Mouse (Mus musculus): Measurements from ENCODE around the gene Olfr429. TPM values are rescaled to one million over a fixed set of nuclear protein-coding genes. Genes with fewer than 3 reads are reported as not detected.

Gene Olfr429
- polyA plus RNA-seq, 1 experiment from 2014 or later: not detected

GRCm38 (mm10) chr1:174052981-174053380 is 31.1 kb upstream of the Olfr429 start:
- H3K4me2 ChIP-seq (replicated peaks): no peak overlapping the region
- 88% methylated on average over 3 of the region's 3 CpGs for WGBS
- H3K36me3 ChIP-seq: no peaks in the 10 kb centered on the region
- no peaks in the 10 kb centered on the region for H3K9me3 ChIP-seq
- H3K9ac ChIP-seq: no peak overlapping the region
- H3K27me3 ChIP-seq (replicated peaks): no peaks in the 10 kb centered on the region
- no peak overlapping the region for H3K27ac ChIP-seq
- no peak for ATAC-seq (ENCODE audit: low FRiP score, low read depth)
- H3K4me1 ChIP-seq: no peaks in the 10 kb centered on the region
- no peak overlapping the region for H3K4me3 ChIP-seq

- no peak for ATAC-seq (ENCODE audit: low FRiP score, low read depth)
- WGBS: 81% methylated on average over 2 of the region's 2 CpGs
- Histone ChIP-seq H3K4me1 (no peaks in the 10 kb centered on the region), H3K27ac (no peak overlapping the region), H3K4me3 (no peak overlapping the region), H3K36me3 (no peaks in the 10 kb centered on the region), H3K27me3 (replicated peaks) (no peaks in the 10 kb centered on the region), H3K4me2 (replicated peaks) (no peak overlapping the region), H3K9ac (no peak overlapping the region), H3K9me3 (no peaks in the 10 kb centered on the region)
Measured at GRCm38 (mm10) chr1:174055248-174055647, 28.9 kb upstream of the Olfr429 start.

DNA sequence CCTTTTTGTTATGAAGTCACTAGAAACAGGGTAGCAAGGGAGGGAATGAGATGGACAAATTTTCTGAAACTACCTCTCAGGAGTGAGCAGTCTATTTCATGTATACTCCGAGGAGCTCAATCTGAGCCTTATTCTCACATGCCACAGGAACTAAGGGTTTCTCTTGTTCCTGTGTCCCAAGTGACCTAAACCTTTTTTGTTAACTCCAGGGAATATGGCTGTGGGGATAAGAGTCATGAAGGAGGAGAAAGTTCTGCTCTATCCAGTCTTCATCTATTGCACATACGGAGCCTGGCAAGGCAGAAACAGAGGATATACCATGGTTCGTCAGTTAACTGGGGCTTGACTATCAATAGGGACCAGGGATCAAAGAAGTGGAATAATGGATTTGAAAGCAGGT is 17.8 kb upstream of the Olfr429 start, which contains the start of gene Olfr430:
Olfr430 (plus strand) TSS at position 301 of the 400 bp plus-strand sequence.
- H3K9ac ChIP-seq: no peak within 1 kb of the TSS
- ATAC-seq (ENCODE audit: low FRiP score, low read depth): no peak
- no peaks in the 10 kb centered on the region for H3K9me3 ChIP-seq
- H3K4me1 ChIP-seq: no peaks in the 10 kb centered on the region
- H3K27me3 ChIP-seq (replicated peaks): no peaks in the 10 kb centered on the region
- H3K4me2 ChIP-seq (replicated peaks): no peak within 1 kb of the TSS
- H3K4me3 ChIP-seq: no peak within 1 kb of the TSS
- H3K27ac ChIP-seq: no peak within 1 kb of the TSS
- no peaks in the 10 kb centered on the region for H3K36me3 ChIP-seq
- 88% methylated on average over 3 of the region's 3 CpGs for WGBS

DNA sequence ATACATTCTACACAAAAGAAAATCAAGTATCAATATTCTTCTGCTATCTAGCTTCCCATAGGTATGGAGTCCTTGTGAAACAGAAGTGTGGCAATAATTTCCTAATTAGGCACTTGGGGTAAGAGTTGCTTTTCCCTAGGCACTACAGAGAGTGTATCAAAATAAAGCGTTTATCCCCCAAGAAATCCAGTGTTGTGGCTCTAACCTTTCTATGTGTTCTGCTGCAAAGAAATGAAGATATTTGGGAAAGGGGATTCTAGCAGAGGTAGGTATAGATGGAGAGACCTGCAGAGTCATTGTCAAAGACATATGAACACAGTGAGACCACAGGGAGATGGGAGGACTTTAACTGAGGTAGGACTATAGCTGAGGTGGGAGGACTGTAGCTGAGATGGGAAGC is 12.5 kb downstream of the Olfr429 start, which contains the start of gene Olfr427:
Olfr427 (plus strand) TSS at position 301 of the 400 bp plus-strand sequence.
- Histone ChIP-seq H3K9ac (no peak within 1 kb of the TSS), H3K4me1 (no peaks in the 10 kb centered on the region), H3K36me3 (no peaks in the 10 kb centered on the region), H3K9me3 (no peaks in the 10 kb centered on the region), H3K4me2 (replicated peaks) (no peak within 1 kb of the TSS), H3K27me3 (replicated peaks) (no peaks in the 10 kb centered on the region), H3K4me3 (no peak within 1 kb of the TSS), H3K27ac (no peak within 1 kb of the TSS)
- no peak for ATAC-seq (ENCODE audit: low FRiP score, low read depth)
- 88% methylated on average over 1 of the region's 1 CpGs for WGBS

DNA sequence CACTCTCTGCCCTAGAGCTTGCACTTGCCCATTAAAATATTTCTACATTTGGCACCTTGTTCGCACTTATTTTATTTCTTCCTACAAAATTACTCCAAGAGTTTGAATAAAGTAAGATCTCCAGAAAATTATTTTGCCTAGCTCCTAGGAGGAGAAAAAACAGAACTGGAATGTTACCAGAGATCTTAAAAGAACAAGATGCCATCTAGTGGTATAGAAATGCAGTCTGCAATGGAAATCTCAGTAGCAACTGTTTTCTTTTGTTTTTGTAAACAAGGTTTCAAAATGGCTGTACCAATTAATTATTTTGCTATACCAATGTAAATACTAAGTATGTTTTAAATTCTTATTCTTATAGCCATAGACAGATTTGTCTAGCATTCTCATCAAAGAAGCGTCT is 19.6 kb downstream of the Olfr429 start:
- Histone ChIP-seq H3K9me3 (no peaks in the 10 kb centered on the region), H3K27me3 (replicated peaks) (no peaks in the 10 kb centered on the region), H3K4me1 (no peaks in the 10 kb centered on the region), H3K9ac (no peak overlapping the region), H3K4me2 (replicated peaks) (no peak overlapping the region), H3K4me3 (no peak overlapping the region), H3K36me3 (no peaks in the 10 kb centered on the region), H3K27ac (no peak overlapping the region)
- ATAC-seq (ENCODE audit: low FRiP score, low read depth): no peak
- 67% methylated on average over 2 of the region's 2 CpGs for WGBS

GRCm38 (mm10) chr1:174121062-174121461 is 36.9 kb downstream of the Olfr429 start, which contains the start of gene Olfr231:
Gene Olfr231, minus strand, starts transcription at chr1:174121162.
- WGBS: 53% methylated on average over 2 of the region's 2 CpGs
- Histone ChIP-seq H3K36me3 (no peaks in the 10 kb centered on the region), H3K27me3 (replicated peaks) (no peaks in the 10 kb centered on the region), H3K9ac (no peak within 1 kb of the TSS), H3K9me3 (no peaks in the 10 kb centered on the region), H3K4me2 (replicated peaks) (no peak within 1 kb of the TSS), H3K27ac (no peak within 1 kb of the TSS), H3K4me1 (no peaks in the 10 kb centered on the region), H3K4me3 (no peak within 1 kb of the TSS)
- ATAC-seq (ENCODE audit: low FRiP score, low read depth): no peak

DNA sequence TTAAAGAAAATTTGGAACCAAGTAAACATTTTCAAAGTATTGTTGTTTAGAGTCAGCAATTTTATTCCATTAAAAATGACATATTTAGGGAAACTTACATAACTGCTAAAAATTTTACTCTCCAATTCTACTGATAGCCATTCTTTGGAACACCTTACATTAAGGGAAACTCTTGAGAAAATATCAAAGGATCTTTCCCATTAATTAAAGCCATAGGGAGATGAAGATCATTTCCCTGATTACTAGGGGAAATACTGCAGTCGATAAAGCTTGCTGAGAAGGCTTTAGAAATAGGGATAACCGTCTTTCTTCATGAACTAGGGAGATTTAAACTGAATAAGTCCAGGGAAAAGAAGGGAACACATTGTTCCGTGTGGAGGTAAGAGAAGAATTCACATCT is 47.1 kb downstream of the Olfr429 start, which contains the start of gene Olfr424:
Olfr424 (plus strand) TSS at position 301 of the 400 bp plus-strand sequence.
- no peak within 1 kb of the TSS for H3K4me3 ChIP-seq
- no peak within 1 kb of the TSS for H3K4me2 ChIP-seq (replicated peaks)
- no peak within 1 kb of the TSS for H3K27ac ChIP-seq
- H3K27me3 ChIP-seq (replicated peaks): no peaks in the 10 kb centered on the region
- 87% methylated on average over 3 of the region's 3 CpGs for WGBS
- no peak within 1 kb of the TSS for H3K9ac ChIP-seq
- H3K36me3 ChIP-seq: no peaks in the 10 kb centered on the region
- no peaks in the 10 kb centered on the region for H3K9me3 ChIP-seq
- no peaks in the 10 kb centered on the region for H3K4me1 ChIP-seq
- no peak for ATAC-seq (ENCODE audit: low FRiP score, low read depth)

GRCm38 (mm10) chr1:174131999-174132398 is 47.9 kb downstream of the Olfr429 start:
- Histone ChIP-seq H3K27ac (no peak overlapping the region), H3K9ac (no peak overlapping the region), H3K9me3 (no peaks in the 10 kb centered on the region), H3K4me1 (no peaks in the 10 kb centered on the region), H3K4me3 (no peak overlapping the region), H3K36me3 (no peaks in the 10 kb centered on the region), H3K4me2 (replicated peaks) (no peak overlapping the region), H3K27me3 (replicated peaks) (no peaks in the 10 kb centered on the region)
- ATAC-seq (ENCODE audit: low FRiP score, low read depth): no peak
- WGBS: 84% methylated on average over 3 of the region's 3 CpGs

Other genes with a start within 250 kb of the Olfr429 start
- 0.29 and 0.45 TPM in 2 replicates for gene Ifi211, start 171.3 kb upstream of the Olfr429 start, polyA plus RNA-seq (2016; fragmentation: Nextera tagmentation; extraction: Ambion mirVana)
- 0.70 and 1.0 TPM in 2 replicates for gene Mndal, start 141.8 kb upstream of the Olfr429 start, polyA plus RNA-seq (2016; fragmentation: Nextera tagmentation; extraction: Ambion mirVana)
- gene Ifi203, start 141.7 kb upstream of the Olfr429 start, polyA plus RNA-seq (2016; fragmentation: Nextera tagmentation; extraction: Ambion mirVana): 0.36 and 0.66 TPM in 2 replicates
- not detected in 2 replicates for gene Ifi202b, start 101.6 kb upstream of the Olfr429 start, polyA plus RNA-seq (2016; fragmentation: Nextera tagmentation; extraction: Ambion mirVana)
- not detected in 2 replicates for gene Ifi205, start 52.5 kb upstream of the Olfr429 start, polyA plus RNA-seq (2016; fragmentation: Nextera tagmentation; extraction: Ambion mirVana)
- gene Olfr433, start 43.6 kb upstream of the Olfr429 start, polyA plus RNA-seq (2016; fragmentation: Nextera tagmentation; extraction: Ambion mirVana): not detected in 2 replicates
- not detected in 2 replicates for gene Olfr432, start 35.1 kb upstream of the Olfr429 start, polyA plus RNA-seq (2016; fragmentation: Nextera tagmentation; extraction: Ambion mirVana)
- not detected in 2 replicates for gene Olfr430, start 17.7 kb upstream of the Olfr429 start, polyA plus RNA-seq (2016; fragmentation: Nextera tagmentation; extraction: Ambion mirVana)
- not detected in 2 replicates for gene Olfr427, start 12.6 kb downstream of the Olfr429 start, polyA plus RNA-seq (2016; fragmentation: Nextera tagmentation; extraction: Ambion mirVana)
- gene Olfr231, start 36.8 kb downstream of the Olfr429 start, polyA plus RNA-seq (2016; fragmentation: Nextera tagmentation; extraction: Ambion mirVana): not detected in 2 replicates
- not detected in 2 replicates for gene Olfr424, start 47.2 kb downstream of the Olfr429 start, polyA plus RNA-seq (2016; fragmentation: Nextera tagmentation; extraction: Ambion mirVana)
- gene Olfr420, start 71.3 kb downstream of the Olfr429 start, polyA plus RNA-seq (2016; fragmentation: Nextera tagmentation; extraction: Ambion mirVana): not detected in 2 replicates
- gene Spta1, start 88.4 kb downstream of the Olfr429 start, polyA plus RNA-seq (2016; fragmentation: Nextera tagmentation; extraction: Ambion mirVana): 0.89 and 1.1 TPM in 2 replicates
- not detected in 2 replicates for gene Olfr419, start 167.7 kb downstream of the Olfr429 start, polyA plus RNA-seq (2016; fragmentation: Nextera tagmentation; extraction: Ambion mirVana)
- gene Mptx1, start 246.2 kb downstream of the Olfr429 start, polyA plus RNA-seq (2016; fragmentation: Nextera tagmentation; extraction: Ambion mirVana): not detected in 2 replicates